Mouse (Mus musculus): ENCODE measurements around the gene Mrm2. TPM values are rescaled to one million over a fixed set of nuclear protein-coding genes. Genes with fewer than 3 reads are reported as not detected.
A peak's percentile ranks its signal among the peaks of the same experiment; 100 is the strongest.

Gene Mrm2
- polyA plus RNA-seq, 1 experiment = not detected

GRCm38 (mm10) chr5:140289161-140289560, 42.5 kb downstream of the Mrm2 start:
- TF ChIP-seq CTCF (IDR thresholded peaks at IDR 0.05; ENCODE audit: insufficient read depth, low read depth, low read length) (no peak), POLR2A (IDR thresholded peaks at IDR 0.05; ENCODE audit: insufficient read depth, low read depth, low read length) (no peak)
- Histone ChIP-seq H3K4me3 (ENCODE audit: insufficient read depth, low read depth, low read length) (no peak overlapping the region), H3K4me1 (ENCODE audit: control insufficient read depth, insufficient read depth, low read length) (peaks cover 14% of the 10 kb centered on the region), H3K27ac (ENCODE audit: insufficient read depth, low read depth, low read length) (peak overlapping the region; percentile 31; the same call in 1 of the 2 replicates)
- WGBS = 95% methylated on average over 2 of the region's 2 CpGs

GRCm38 (mm10) chr5:140288287-140288686, 43.4 kb downstream of the Mrm2 start:
- Histone ChIP-seq H3K4me1 (ENCODE audit: control insufficient read depth, insufficient read depth, low read length) (peaks cover 14% of the 10 kb centered on the region), H3K4me3 (ENCODE audit: insufficient read depth, low read depth, low read length) (no peak overlapping the region), H3K27ac (ENCODE audit: insufficient read depth, low read depth, low read length) (peak overlapping the region; percentile 84)
- no peak for TF ChIP-seq CTCF (IDR thresholded peaks at IDR 0.05; ENCODE audit: insufficient read depth, low read depth, low read length)
- TF ChIP-seq POLR2A (IDR thresholded peaks at IDR 0.05; ENCODE audit: insufficient read depth, low read depth, low read length) = no peak
- 28% methylated on average over 3 of the region's 3 CpGs for WGBS

GRCm38 (mm10) chr5:140284761-140285160, 46.9 kb downstream of the Mrm2 start:
- 96% methylated on average over 2 of the region's 2 CpGs for WGBS
- Histone ChIP-seq H3K4me3 (ENCODE audit: insufficient read depth, low read depth, low read length) (no peak overlapping the region), H3K4me1 (ENCODE audit: control insufficient read depth, insufficient read depth, low read length) (peaks cover 21% of the 10 kb centered on the region), H3K27ac (ENCODE audit: insufficient read depth, low read depth, low read length) (no peak overlapping the region)
- TF ChIP-seq CTCF (IDR thresholded peaks at IDR 0.05; ENCODE audit: insufficient read depth, low read depth, low read length) (no peak), POLR2A (IDR thresholded peaks at IDR 0.05; ENCODE audit: insufficient read depth, low read depth, low read length) (no peak)

- no peak overlapping the region for H3K27ac ChIP-seq (ENCODE audit: insufficient read depth, low read depth, low read length)
- 97% methylated on average over 2 of the region's 2 CpGs for WGBS
- no peak overlapping the region for H3K4me3 ChIP-seq (ENCODE audit: insufficient read depth, low read depth, low read length)
- H3K4me1 ChIP-seq (ENCODE audit: control insufficient read depth, insufficient read depth, low read length) = peaks cover 21% of the 10 kb centered on the region
- no peak for TF ChIP-seq CTCF (IDR thresholded peaks at IDR 0.05; ENCODE audit: insufficient read depth, low read depth, low read length)
- no peak for TF ChIP-seq POLR2A (IDR thresholded peaks at IDR 0.05; ENCODE audit: insufficient read depth, low read depth, low read length)
Observed at GRCm38 (mm10) chr5:140284011-140284410, 47.7 kb downstream of the Mrm2 start.

- 98% methylated on average over 3 of the region's 3 CpGs for WGBS
- TF ChIP-seq POLR2A (IDR thresholded peaks at IDR 0.05; ENCODE audit: insufficient read depth, low read depth, low read length) (no peak), CTCF (IDR thresholded peaks at IDR 0.05; ENCODE audit: insufficient read depth, low read depth, low read length) (no peak)
- Histone ChIP-seq H3K27ac (ENCODE audit: insufficient read depth, low read depth, low read length) (no peak overlapping the region), H3K4me3 (ENCODE audit: insufficient read depth, low read depth, low read length) (no peak overlapping the region), H3K4me1 (ENCODE audit: control insufficient read depth, insufficient read depth, low read length) (peaks cover 17% of the 10 kb centered on the region)
Observed at GRCm38 (mm10) chr5:140282900-140283299, 48.8 kb downstream of the Mrm2 start.

GRCm38 (mm10) chr5:140282376-140282775, 49.3 kb downstream of the Mrm2 start:
- H3K27ac ChIP-seq (ENCODE audit: insufficient read depth, low read depth, low read length) = no peak overlapping the region
- TF ChIP-seq POLR2A (IDR thresholded peaks at IDR 0.05; ENCODE audit: insufficient read depth, low read depth, low read length) (no peak), CTCF (IDR thresholded peaks at IDR 0.05; ENCODE audit: insufficient read depth, low read depth, low read length) (no peak)
- H3K4me1 ChIP-seq (ENCODE audit: control insufficient read depth, insufficient read depth, low read length) = peaks cover 11% of the 10 kb centered on the region
- no peak overlapping the region for H3K4me3 ChIP-seq (ENCODE audit: insufficient read depth, low read depth, low read length)
- 74% methylated on average over 8 of the region's 8 CpGs for WGBS

GRCm38 (mm10) chr5:140280205-140280604, 51.5 kb downstream of the Mrm2 start:
- peaks cover 7% of the 10 kb centered on the region for H3K4me1 ChIP-seq (ENCODE audit: control insufficient read depth, insufficient read depth, low read length)
- 70% methylated on average over 9 of the region's 9 CpGs for WGBS
- TF ChIP-seq POLR2A (IDR thresholded peaks at IDR 0.05; ENCODE audit: insufficient read depth, low read depth, low read length) (no peak), CTCF (IDR thresholded peaks at IDR 0.05; ENCODE audit: insufficient read depth, low read depth, low read length) (no peak)
- no peak overlapping the region for H3K4me3 ChIP-seq (ENCODE audit: insufficient read depth, low read depth, low read length)
- no peak overlapping the region for H3K27ac ChIP-seq (ENCODE audit: insufficient read depth, low read depth, low read length)

Other genes starting within 250 kb of the Mrm2 start
- 302 TPM in 1 of 2 replicates, not detected in the other for gene Mad1l1, start 10.3 kb downstream of the Mrm2 start, polyA plus RNA-seq (2012; ENCODE audit: insufficient read depth, insufficient read length, low replicate concordance, missing spikeins)
- not detected in 2 replicates for gene Nudt1, start 10.2 kb downstream of the Mrm2 start, polyA plus RNA-seq (2012; ENCODE audit: insufficient read depth, insufficient read length, low replicate concordance, missing spikeins)
- not detected in 2 replicates for gene Snx8, start 57.4 kb upstream of the Mrm2 start, polyA plus RNA-seq (2012; ENCODE audit: insufficient read depth, insufficient read length, low replicate concordance, missing spikeins)
- not detected in 2 replicates for gene Eif3b, start 87.4 kb upstream of the Mrm2 start, polyA plus RNA-seq (2012; ENCODE audit: insufficient read depth, insufficient read length, low replicate concordance, missing spikeins)
- gene Gm4869, start 113.7 kb upstream of the Mrm2 start, polyA plus RNA-seq (2012; ENCODE audit: insufficient read depth, insufficient read length, low replicate concordance, missing spikeins) = not detected in 2 replicates
- not detected in 2 replicates for gene Chst12, start 173.7 kb upstream of the Mrm2 start, polyA plus RNA-seq (2012; ENCODE audit: insufficient read depth, insufficient read length, low replicate concordance, missing spikeins)
- not detected in 2 replicates for gene Grifin, start 233.2 kb upstream of the Mrm2 start, polyA plus RNA-seq (2012; ENCODE audit: insufficient read depth, insufficient read length, low replicate concordance, missing spikeins)